Mouse (Mus musculus) thymus, postnatal 4 days (tissue): ENCODE data around the gene Hspa1l.
"Not testable (repeated sequence)": the region's sequence is repeated elsewhere in the genome, so short reads cannot be mapped to it uniquely, and the experiment has no call there.

Source experiments
- DNase-seq: peaks from one replicate; pipeline ENCODE4 v3.0.0; 2021

Hspa1l gene

DNA sequence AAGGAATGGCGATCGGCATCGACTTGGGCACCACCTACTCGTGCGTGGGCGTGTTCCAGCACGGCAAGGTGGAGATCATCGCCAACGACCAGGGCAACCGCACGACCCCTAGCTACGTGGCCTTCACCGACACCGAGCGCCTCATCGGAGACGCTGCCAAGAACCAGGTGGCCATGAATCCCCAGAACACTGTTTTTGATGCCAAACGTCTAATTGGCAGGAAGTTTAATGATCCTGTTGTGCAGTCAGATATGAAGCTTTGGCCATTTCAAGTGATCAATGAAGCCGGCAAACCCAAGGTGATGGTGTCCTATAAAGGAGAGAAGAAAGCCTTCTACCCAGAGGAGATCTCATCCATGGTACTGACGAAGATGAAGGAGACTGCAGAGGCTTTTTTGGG, 4.5 kb downstream of the Hspa1l start:
- DNase-seq: no peak

DNA sequence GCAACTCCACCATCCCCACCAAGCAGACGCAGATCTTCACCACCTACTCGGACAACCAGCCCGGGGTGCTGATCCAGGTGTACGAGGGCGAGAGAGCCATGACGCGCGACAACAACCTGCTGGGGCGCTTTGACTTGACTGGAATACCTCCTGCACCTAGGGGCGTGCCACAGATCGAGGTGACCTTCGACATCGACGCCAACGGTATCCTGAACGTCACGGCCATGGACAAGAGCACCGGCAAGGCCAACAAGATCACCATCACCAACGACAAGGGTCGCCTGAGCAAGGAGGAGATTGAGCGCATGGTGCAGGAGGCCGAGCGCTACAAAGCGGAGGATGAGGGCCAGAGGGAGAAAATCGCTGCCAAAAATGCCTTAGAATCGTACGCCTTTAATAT, 5.7 kb downstream of the Hspa1l start:
- DNase-seq: no peak

DNA sequence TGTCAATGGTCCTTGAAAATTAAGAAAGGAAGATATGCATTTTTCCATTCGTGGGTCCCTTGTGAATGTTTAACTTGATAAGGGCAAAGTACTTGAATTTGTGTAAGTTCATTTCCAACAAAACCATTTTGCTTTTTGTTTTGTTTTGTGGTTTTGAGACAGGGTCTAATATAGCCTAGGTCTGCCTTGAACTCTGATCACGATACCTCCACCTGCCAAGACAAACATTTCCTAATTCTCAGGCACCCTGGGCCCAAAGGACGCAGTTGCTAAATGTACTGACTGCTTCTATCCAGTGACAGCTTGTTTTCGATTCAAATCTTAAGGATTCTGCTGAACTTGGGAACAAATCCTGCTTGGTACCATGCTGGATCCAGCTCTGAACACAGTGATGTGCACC, 7.1 kb downstream of the Hspa1l start:
- DNase-seq: no peak

DNA sequence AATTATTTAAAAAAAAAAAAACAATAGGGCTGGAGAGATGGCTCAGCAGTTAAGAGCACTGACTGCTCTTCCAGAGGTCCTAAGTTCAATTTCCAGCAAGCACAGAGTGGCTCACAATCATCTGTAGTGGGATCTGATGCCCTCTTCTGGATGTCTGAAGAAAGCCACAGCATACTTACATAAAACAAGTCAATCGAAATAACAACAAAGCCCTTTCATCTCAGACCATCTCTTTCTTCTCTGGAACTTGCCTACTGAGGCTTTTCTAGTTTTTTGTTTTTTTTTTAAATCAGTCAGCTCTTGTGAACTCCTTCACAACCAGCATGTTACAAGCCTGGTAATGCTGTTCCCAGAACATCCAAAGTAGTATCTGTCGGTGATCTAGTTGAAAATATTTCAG, 8.2 kb downstream of the Hspa1l start:
- no peak for DNase-seq

DNA sequence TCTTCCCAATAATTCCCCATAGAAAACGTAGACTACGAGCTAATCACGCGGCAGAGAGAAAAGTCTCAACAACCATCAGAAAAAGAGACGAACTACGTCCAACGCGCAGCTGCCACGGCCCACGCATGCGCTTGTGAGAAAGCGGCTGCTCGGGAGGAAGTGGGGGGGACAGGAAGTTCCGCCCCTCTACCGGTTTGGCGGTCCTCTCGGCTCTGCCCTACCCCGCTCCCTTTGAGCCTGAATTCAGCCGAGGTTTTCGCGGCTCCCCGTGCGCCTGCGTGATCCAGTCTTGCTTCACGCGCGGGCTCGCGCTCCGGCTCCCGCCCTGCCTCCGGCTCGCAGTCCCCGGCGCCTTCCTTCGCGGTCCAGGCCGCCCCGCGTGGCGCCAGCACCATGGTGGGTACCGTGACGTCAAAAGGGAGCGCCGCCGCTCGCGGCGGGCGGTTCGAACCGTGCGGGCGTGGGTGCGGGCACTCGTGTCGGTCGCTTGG, 9.2 kb downstream of the Hspa1l start, which contains the start of gene Lsm2:
Lsm2 (plus strand) TSS at position 173 of the 491 bp plus-strand sequence.
- peak; percentile 92 for DNase-seq

DNA sequence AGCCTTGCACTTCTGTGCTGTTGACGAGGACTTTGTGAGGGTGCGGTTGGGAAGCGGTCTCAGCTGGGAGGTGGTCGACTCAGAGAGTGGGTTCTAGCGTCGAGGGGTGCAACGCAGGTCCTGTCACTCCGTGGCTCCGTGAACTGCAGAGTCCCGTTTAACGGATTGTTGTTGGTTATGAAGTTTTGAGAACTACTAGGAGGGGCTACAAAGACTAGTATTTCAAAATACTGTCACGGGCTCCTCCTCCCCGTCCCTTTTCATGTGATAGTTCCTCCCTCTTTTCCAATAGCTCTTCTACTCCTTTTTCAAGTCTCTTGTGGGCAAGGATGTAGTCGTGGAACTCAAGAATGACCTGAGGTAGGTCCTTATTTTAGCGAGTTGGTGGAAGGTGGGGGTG, 9.8 kb downstream of the Hspa1l start:
- no peak for DNase-seq

DNA sequence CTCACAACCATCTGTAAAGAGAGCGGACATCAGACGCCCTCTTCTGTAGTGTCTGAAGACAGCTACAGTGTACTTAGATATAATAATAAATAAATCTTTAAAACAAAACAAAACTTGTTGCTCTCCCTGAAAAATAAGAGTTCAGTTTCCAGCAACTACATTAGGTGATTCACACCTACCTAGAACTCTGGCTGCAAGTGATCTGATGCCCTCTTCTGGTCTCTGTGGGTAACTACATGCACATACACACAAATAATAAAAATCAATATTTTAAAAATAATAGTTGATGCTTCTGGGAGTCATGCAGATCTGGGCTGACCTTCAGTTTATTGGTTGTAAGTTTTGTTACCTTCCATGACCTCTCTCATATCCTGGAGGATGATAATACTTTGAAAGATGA, 11.7 kb downstream of the Hspa1l start:
- DNase-seq: no peak

DNA sequence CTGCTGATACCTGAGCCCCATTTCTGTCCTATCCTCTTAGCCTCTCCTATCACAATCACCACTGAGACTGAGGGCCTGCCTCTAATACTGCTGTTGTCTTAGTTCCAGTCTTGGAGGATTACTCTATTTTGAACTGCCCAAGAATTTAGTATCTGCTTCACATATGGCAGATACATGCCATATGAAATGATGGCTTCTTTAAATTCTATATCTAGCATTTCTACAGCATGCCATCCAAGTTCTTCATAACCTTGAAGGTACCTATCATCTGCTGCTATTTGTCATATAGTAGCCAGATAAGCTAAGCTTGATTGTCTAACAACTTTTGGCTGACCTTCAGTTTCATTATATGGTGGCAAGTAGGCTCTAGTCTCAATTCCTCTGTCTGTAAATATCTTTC, 22.2 kb downstream of the Hspa1l start:
- no peak for DNase-seq

DNA sequence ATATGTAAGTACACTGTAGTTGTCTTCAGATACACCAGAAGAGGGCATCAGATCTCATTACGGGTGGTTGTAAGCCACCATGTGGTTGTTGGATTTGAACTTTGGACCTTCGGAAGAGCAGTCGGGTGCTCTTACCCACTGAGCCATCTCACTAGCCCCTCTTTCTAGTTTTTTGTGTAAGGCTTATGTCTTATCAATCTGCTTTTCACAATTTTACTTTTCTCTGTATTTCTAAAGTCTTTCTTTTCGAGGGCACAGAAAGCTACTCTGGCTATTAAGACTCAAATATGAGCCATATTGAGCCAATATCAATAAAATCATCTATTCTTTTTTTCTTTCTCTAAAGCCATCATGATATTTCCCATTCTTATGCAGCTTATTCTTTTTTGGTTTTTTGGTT, 22.7 kb downstream of the Hspa1l start:
- DNase-seq: not testable (repeated sequence)

DNA sequence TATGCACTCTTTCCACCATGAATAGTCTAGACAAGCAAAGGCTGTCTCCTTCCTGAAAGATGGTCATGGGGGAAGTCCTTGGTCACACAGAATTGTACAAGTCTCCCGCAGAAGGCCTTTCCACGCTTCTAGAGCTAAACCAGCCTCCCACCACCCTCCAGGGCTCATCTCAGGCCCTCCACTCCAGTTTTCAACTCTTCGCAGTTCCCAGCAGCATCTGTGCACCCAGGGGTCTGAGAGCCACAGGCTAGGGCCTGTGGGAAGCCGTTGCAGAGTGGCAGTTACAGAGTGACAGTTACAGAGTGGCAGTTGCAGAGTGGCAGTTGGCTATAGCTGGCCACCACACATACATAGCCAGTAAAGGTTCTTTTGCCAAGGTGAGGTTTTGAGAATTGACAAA, 23.4 kb downstream of the Hspa1l start:
- DNase-seq: not testable (repeated sequence)

DNA sequence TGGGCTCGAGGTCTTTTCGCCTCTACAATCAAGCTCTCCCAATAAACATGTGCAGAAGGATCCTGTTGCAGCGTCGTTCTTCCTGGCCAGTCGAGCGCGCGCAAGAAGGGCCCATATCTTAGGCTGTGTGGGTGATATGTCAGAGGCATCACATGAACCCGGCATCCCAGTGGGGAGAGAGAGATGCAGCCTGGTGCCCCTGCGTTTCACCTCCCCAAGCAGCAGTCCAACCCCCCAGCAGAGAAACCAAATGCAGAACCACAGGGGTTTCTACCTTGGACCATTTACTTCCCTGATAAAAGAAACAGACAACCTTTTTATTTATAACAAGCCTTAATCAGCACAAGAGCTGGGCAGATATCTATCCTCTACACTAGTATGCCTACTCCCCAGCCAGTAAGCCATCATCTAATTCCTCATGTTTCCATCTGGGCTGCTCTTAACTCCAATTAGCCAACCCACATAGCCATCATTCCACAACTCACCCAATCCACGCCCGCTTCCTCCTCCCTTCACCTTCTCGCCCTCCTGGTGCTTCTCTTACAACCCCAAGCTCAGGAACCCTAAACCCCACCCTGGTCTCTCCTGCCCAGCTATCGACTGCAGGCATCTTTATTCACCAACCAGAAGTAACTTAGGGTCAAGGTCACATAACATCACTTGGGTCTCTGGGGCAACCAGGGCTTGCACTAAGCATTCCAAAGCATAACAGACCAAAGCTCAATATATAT, 24.1 kb downstream of the Hspa1l start:
- no peak for DNase-seq

DNA sequence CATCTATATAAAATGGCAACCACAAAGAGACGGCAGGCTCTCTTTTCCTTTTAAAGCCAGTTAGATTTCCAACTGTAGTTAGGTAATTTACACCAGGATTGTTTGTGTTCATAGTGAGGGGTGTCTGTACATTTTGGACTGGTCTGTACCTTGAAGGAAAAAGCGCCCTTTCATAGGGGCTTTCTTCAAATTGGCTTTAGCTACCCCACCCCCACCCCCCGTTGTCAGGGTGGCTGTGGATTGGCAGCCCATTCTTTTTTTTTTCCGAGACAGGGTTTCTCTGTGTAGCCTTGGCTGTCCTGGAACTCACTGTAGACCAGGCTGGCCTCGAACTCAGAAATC, 24.6 kb downstream of the Hspa1l start:
- no peak for DNase-seq

DNA sequence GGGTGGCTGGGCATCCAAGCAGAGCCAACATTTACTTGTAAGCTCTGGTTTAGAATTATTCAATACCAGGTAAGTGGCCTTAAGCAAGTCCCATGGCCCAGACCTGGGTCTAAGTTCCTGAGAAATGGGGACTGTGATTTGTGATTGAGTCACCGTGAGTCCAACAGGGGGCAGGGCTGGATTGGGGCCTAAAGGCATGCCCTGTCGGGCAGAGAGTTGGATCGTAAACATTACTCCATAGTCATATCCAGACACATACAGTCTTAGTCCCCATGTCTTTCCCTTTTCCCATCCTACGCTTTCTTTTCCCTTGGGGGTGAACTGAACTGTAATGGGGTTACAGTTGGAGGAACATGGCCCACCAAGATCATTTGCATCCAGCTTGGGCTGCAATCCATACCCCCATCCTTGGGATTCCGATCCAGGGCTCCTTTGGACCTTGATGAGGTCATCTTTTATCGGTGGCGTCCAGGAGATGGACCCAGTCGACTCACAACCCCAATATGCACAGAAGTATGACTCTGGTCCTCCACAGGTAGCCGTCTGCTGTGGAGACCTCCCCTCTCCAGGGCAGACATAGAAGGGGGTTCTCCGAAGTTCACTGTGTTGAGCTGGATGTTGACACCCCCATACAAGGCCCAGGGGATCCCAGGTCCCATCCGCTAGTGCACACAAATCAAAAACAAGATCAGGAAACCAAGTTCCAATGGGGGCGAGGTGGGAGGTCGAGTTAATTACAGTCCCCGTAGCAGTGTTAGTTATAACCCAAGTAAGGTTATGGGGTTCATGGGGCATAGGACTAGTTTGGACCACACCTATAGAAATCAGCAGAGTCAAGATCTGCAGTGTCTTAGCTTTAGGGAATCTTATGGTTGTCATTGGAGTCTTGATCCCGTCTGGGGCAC, 26.3 kb downstream of the Hspa1l start:
- DNase-seq: no peak

DNA sequence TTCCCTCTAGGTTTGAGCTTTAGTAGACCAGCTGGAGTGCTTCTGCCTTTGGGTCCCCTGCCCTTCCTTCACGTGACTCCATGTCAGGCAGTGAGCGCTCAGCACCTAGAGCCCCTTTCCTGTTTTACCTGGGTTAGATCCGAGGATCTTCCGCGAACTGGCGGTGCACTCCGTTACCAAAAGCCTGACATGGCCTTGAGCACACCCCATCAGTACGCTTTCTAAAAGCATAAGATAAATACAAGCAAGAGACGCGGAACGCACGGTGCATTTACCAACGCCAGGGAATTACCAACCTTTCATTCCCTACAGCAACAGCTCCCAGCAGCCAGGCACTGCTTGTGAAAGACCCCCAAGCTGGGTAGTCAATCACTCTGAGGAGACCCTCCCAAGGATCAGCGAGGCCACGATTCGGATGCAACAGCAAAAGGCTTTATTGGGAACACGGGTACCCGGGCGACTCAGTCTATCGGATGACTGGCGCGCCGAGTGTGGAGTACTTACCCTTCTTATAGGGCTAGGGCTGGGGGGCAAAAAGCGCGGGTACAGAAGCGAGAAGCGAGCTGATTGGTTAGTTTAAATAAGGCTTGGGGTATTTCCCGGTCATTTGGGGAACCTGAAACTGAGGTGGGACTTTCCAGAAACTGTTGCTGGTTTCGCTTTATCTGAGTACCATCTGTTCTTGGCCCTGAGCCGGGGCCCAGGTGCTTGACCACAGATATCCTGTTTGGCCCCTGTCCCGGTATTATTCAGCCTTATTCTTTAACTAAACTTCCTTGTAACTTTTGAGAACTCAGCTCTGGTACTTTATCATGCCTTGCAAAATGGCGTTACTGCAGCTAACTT, 27.6 kb downstream of the Hspa1l start:
- DNase-seq: not testable (repeated sequence)

DNA sequence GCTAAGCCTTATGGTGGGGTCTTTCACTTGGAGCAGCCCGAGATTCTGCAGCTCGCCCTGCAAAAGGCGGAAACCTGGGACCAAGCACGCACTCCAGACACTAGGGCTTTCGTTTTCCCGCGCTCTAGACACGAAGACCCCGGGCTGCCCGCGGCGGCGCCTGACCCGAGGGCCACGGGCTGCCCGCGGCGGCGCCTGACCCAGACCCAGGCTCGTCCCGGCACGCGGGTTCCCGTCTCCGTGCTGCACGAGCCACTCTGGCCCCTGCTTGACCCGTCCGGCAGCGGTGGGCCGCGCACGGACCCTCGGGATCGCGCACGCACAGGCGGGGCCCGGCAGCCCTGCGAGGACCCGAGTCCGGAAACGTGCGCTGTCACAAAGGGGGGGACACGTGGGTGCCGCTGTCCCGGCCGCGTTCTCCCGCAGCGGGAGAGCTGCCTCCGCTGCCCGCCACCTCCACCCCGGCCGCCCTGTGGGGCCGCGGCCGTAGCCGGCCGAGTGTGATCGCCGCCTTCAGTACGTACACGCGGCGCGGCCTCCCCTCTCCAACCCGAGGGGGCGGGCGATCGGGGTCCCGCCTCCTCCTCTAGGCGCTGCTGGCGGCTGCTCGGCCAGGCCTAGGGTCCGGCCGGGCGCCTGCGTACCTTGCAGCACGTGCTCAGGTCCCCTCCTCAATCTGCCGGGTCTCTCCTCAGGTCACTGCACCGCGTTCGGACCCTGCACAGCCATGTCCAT, 28.4 kb downstream of the Hspa1l start, which contains the start of gene Vars:
Vars (plus strand) TSS at position 271 of the 735 bp plus-strand sequence.
- peak; percentile 86 for DNase-seq

DNA sequence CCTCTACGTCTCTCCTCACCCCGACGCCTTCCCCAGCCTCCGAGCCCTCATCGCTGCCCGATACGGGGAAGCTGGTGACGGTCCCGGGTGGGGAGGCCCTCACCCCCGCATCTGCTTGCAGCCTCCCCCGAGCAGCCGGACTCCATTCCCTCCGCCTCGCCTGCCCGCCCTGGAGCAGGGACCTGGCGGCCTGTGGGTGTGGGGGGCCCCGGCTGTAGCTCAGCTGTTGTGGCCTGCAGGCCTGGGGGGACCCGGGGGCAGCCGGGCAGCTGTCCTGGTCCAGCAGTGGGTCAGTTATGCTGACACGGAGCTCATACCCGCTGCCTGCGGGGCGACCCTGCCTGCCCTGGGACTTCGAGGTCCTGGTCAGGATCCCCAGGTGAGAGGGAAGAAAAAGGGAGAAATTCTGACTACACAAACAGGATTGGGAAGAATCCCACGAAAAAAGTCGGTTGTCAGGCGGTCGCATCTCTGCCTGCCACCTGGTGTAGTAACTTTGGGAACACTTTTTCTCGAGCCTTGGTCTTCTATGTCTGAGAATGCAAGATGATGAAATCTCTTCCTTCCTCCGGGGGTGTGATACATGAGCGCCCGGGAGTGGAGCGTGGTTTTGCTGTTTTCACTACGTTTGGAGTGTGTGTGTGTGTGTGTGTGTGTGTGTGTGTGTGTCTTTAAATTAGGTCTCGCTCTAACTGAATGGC, 29.1 kb downstream of the Hspa1l start:
- peak; percentile 64 for DNase-seq

DNA sequence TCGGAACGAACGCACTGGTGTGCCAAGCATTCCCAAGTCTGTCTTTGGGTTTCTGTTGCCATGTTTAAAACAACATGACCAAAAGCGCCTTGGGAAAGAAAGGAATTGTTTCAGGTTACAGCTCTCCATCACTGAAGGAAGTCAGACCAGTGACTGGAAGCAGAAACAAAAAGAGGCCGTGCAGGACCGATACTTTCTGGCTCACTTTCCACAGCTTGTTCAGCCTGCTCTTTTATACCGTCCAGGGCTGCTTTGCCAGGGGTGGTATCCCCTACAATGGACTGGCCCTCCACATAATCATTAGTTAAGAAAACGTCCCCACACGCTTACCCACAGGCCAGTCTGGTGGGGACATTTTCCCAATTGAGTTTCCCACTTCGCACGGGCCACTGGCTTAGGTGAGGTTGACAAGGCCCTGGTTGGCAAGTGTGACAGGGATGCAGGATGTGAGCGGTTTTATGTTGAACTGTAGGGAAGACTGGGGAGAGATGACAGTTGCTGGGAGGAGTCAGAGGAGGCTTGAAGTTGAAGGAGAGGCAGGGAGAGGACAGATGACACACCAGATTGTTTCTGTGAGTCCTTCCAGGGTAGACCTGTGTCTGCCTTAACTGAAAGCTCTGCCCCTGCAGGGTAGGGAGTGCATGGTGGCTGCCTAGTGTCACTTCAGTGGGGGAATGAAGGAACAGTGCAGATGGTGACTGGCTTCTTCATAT, 29.8 kb downstream of the Hspa1l start:
- no peak for DNase-seq

DNA sequence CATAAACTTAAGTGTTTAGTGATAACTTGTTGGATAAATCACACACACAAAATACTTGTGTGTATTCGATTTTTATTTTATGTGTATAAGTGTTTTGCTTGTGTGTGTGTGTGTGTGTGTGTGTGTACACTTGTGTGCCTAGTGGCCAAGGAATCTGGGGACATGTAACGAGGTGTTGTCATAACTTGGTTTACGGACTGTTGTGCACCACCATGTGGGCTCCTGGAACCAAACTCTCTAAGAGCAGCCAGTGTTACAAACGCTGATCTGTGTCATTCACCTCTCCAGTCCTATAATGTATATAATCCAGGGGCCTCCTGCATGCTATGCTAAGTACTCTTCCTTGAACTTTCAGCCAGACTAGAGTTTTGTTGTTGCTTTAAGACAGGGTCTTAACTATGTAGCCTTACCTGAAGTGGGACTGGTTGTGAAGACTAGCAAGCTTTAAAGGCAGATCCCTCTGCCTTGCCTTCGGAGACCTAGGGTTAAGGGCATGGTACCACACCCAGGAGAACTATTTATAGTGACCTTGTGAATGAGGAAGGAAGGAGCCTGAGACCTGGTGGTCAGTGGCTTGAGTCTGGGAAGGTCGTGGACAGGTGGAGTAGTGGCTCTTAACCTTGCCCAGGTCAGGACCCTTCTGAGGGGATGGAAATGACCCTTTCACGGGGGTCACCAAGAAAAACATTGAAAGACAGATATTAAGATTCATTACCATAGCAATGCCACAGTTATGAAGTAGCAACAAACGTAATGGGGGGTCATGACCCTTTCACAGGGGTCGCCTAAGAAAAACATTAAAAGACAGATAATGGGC, 30.7 kb downstream of the Hspa1l start:
- no peak for DNase-seq

DNA sequence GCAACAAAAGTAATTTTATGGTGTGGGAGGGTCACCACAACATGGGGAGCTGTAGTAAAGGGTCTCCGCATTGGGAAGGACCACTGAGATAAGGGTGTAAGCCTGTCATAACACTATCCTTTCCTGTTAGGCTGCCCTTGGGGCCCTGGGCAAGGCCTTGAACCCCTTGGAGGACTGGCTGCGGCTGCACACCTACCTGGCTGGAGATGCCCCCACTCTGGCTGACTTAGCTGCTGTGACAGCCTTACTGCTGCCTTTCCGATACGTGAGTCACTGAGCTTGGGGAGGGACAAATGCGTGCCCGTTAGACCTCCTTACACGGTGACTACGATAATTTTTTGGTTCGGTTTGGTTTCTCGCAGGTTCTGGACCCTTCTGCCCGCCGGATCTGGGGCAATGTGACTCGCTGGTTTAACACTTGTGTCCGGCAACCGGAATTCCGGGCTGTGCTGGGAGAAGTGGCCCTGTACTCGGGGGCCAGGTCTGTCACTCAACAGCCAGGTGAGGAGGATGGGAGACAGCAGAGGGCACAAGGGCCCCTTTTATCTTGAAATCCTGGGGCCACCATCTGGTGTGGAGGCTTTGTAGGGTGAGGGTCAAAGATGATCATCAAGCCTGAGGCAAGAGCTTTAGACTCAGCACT, 31.7 kb downstream of the Hspa1l start:
- DNase-seq: no peak

DNA sequence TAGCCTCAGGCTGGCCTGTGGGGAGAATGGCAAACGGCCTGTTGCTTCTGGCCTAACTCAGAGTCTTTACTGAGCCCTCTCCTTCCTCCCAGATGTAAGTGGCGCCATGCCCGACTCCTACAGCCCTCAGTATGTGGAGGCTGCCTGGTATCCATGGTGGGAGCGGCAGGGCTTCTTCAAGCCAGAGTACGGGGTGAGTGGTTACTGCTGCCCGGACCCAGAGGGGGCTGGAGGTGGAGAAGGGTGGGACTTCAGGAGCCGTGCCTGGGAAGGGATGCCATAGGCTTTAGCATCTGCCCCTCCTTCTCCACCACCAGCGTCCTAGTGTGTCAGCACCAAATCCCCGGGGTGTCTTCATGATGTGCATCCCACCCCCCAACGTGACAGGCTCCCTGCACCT, 32.7 kb downstream of the Hspa1l start:
- no peak for DNase-seq
